Mouse (Mus musculus) embryonic facial prominence, embryonic 15.5 days (tissue): ENCODE measurements at regions not wholly inside any gene's neighbourhood (a gene's known extent, or its start where the extent isn't known, plus 50 kb on each side); places are given as distances from the start of the nearest gene placed in this dataset.

Source experiments
- ATAC-seq: fragments of 200-750 bp; cut with Nextera tagmentation; 2 replicates; pipeline ENCODE4 v1.8.0; 2017; ENCODE audit warnings: low read depth, moderate TSS enrichment; ENCODE audit not compliant: insufficient number of reproducible peaks, low FRiP score, low TSS enrichment
- H3K27ac ChIP-seq: fragments of 300-500 bp; sonication (generic); replicated peaks from 2 replicates; pipeline ENCODE4 v1.5.1; 2015; ENCODE audit warnings: mild to moderate bottlenecking, inconsistent platforms
- H3K27me3 ChIP-seq: fragments of 300-500 bp; sonication (generic); 2 replicates; pipeline ENCODE4 v1.6.1; 2015; ENCODE audit warnings: inconsistent platforms
- H3K36me3 ChIP-seq: fragments of 300-500 bp; sonication (generic); 2 replicates; pipeline ENCODE4 v1.6.1; 2015; ENCODE audit warnings: mild to moderate bottlenecking, inconsistent platforms
- H3K4me1 ChIP-seq: fragments of 300-500 bp; sonication (generic); 2 replicates; pipeline ENCODE4 v1.6.1; 2015; ENCODE audit warnings: inconsistent platforms
- H3K4me2 ChIP-seq: fragments of 300-500 bp; sonication (generic); replicated peaks from 2 replicates; pipeline ENCODE4 v1.6.1; 2015; ENCODE audit warnings: mild to moderate bottlenecking, inconsistent platforms
- H3K4me3 ChIP-seq: fragments of 300-500 bp; sonication (generic); replicated peaks from 2 replicates; pipeline ENCODE4 v1.5.1; 2015; ENCODE audit warnings: mild to moderate bottlenecking, inconsistent platforms
- H3K9ac ChIP-seq: fragments of 300-500 bp; sonication (generic); 2 replicates; pipeline ENCODE4 v1.6.1; 2015; ENCODE audit warnings: inconsistent platforms
- H3K9me3 ChIP-seq: fragments of 300-500 bp; sonication (generic); replicated peaks from 2 replicates; pipeline ENCODE4 v1.6.1; 2016; ENCODE audit warnings: inconsistent platforms
- WGBS: fragments of 180-500 bp; shearing (Covaris S2); methylation state at CpG from one replicate; pipeline ENCODE4 v1.1.7; 2015; 5-methylcytosine and 5-hydroxymethylcytosine counted together

DNA sequence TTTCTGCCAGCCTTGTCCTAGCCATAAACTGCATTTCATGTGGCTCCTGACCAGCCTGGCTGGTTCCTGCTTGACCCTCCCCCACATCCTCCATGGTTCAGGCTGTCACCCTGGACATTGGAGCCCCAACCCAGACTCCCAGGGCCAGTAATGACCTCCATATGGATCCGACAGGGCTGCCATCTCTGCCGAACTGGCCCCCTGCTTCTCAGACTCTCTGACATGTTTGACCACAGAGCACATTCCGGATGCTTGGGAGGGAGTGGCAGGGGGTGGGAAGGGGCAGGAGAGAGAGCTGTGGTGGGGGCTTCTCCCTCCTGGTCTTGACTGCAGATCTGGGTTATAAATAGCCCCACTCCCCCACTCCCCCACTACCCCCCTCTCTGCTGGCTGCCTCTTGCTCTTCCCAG lies 59.0 kb upstream of the Actrt2 start:
- Histone ChIP-seq H3K4me3 (no peak overlapping the region), H3K36me3 (no peaks in the 10 kb centered on the region), H3K27me3 (peaks cover 12% of the 10 kb centered on the region), H3K9me3 (no peaks in the 10 kb centered on the region), H3K27ac (no peak overlapping the region; the same call in 1 of the 2 replicates), H3K4me2 (no peak overlapping the region), H3K9ac (no peak overlapping the region), H3K4me1 (peaks cover 23% of the 10 kb centered on the region)
- ATAC-seq: peak; percentile 62
- WGBS: 8% methylated on average over 3 of the region's 3 CpGs

DNA sequence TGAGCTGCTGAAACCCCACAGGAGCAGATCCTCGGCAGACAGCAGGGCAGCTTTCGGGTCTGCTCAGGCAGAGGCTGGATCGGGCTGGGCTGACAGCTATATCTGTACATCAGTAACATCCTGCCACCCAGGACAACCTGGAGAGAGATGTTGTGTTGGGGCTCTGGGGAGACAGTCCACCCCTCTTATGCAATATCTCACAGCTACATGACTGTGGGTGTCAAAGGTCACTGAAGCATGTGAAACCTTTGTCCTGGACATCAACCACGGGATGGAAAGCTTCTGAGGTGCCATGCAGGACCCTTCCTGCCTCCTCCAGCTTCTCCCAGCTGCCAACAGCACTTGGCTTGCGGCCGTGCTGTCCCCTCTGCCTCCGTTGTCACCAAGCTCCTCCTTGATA lies 60.3 kb upstream of the Actrt2 start:
- Histone ChIP-seq H3K4me2 (no peak overlapping the region), H3K27ac (no peak overlapping the region), H3K36me3 (no peaks in the 10 kb centered on the region), H3K27me3 (peaks cover 12% of the 10 kb centered on the region), H3K9ac (no peak overlapping the region), H3K4me3 (no peak overlapping the region), H3K9me3 (no peaks in the 10 kb centered on the region), H3K4me1 (peaks cover 23% of the 10 kb centered on the region)
- no peak for ATAC-seq
- 66% methylated on average over 7 of the region's 7 CpGs for WGBS

DNA sequence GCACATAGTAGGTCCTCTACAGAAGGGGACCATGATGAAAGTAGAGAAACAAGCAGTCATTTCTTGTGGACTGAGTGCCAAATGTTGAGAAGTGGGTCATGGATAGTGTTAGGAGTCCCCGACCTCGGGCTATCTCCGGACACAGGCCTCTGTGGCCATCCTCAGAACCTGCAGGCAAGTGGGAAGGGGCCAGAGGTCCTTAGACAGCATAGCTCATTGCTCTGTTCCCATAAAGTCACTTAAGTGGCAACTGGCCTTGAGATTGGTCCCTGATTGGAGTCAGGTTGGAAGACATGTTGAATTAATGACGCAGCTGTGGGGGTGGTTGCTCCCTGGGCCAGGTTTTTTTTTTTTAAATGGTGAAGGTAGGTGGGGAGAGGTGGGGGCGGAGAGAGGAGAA lies 63.0 kb upstream of the Actrt2 start:
- peaks cover 12% of the 10 kb centered on the region for H3K27me3 ChIP-seq
- WGBS: 89% methylated on average over 5 of the region's 5 CpGs
- H3K4me3 ChIP-seq: no peak overlapping the region
- H3K9ac ChIP-seq: no peak overlapping the region
- H3K9me3 ChIP-seq: no peaks in the 10 kb centered on the region
- H3K27ac ChIP-seq: no peak overlapping the region
- H3K36me3 ChIP-seq: no peaks in the 10 kb centered on the region
- ATAC-seq: no peak
- no peak overlapping the region for H3K4me2 ChIP-seq
- H3K4me1 ChIP-seq: peaks cover 23% of the 10 kb centered on the region

DNA sequence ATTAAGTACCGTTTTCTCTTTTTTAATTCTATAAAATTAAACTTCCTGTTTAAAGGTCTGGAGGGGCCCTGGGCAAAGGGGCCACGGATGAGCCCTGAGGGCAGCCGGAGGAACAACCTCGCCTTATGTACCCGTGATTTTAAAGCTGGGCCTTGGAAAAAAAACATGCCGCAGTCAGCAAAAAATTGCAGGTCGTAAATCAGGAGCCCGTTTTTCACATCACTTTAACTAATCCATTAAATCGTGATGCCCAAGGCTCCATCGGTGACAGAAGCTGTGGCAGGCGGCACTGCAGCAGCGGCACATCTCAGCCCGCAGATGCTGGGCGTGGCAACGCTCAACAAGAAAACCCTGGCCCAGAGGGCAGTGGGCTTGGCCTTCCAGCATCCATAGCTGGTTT lies 63.7 kb upstream of the Actrt2 start:
- no peak overlapping the region for H3K9ac ChIP-seq
- H3K4me3 ChIP-seq: no peak overlapping the region
- no peak for ATAC-seq
- peaks cover 12% of the 10 kb centered on the region for H3K27me3 ChIP-seq
- peaks cover 23% of the 10 kb centered on the region for H3K4me1 ChIP-seq
- H3K9me3 ChIP-seq: no peaks in the 10 kb centered on the region
- H3K4me2 ChIP-seq: no peak overlapping the region
- WGBS: 45% methylated on average over 15 of the region's 15 CpGs
- no peaks in the 10 kb centered on the region for H3K36me3 ChIP-seq
- no peak overlapping the region for H3K27ac ChIP-seq

DNA sequence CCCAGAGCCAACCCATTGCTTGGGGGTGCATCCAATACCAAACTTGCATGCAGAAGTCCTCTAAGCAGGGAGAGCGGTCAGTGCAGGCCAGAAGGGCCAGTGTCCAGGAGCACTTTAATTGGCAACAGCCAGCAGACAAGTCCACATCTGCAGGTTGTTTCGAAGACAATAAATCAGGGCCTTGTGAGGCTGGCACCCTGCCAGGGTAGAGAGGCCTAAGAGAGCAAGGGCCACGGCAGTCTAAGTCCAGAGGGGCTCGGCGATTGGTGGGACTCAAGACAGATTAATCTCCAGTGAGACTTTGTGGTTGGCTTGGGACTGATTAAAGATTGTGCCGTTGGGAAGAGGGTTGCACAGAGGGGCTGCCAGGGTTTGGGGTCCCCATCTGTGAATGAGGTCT lies 68.4 kb upstream of the Actrt2 start:
- Histone ChIP-seq H3K27ac (no peak overlapping the region), H3K27me3 (peaks cover 4% of the 10 kb centered on the region; the same call in 1 of the 2 replicates), H3K4me3 (no peak overlapping the region), H3K36me3 (no peaks in the 10 kb centered on the region), H3K4me2 (no peak overlapping the region), H3K4me1 (0 out of 2 replicates have a peak, but pooled peaks cover 3% of the 10 kb centered on the region), H3K9ac (no peak overlapping the region), H3K9me3 (no peaks in the 10 kb centered on the region)
- WGBS: 57% methylated on average over 6 of the region's 6 CpGs
- ATAC-seq: no peak

DNA sequence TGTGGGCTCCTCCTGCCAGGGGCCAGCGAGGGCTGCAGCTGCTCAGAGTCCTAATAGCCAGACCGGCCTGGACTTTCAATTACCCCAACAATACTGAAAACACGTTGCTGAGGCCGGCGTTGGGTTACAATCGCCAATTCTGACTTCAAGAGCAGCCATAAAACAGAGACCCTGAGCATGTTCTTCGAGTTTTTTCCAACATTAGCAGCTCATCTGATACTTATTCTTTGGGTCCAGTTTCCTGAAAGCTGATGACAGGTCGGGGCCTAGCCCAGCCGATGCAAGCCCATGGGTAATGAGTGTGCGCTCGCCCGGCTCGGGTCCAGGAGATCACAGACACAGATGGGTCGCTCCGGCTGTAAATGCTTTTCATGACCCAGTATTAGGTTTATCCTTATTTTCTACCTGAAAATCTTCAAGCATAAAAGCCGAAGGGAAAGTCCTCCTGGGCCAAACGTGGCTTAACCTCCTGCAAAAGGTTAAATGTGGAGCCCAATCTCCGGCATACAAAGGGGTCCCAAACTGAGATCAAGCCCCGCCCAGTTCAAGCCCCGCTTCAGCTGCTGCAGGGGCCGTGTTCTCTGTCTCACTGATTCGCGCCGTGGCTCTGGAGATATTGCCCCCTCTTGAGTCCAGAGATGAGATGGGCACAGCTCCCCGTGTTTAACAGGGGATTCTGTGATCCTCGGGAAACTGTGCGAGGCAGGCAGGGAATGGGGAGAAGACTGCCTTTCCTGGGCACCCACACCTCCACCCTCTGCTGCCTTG lies 73.6 kb upstream of the Actrt2 start:
- H3K9ac ChIP-seq: no peak overlapping the region
- H3K36me3 ChIP-seq: no peaks in the 10 kb centered on the region
- no peak overlapping the region for H3K4me2 ChIP-seq
- peaks cover 8% of the 10 kb centered on the region for H3K4me1 ChIP-seq
- 36% methylated on average over 27 of the region's 27 CpGs for WGBS
- peaks cover 20% of the 10 kb centered on the region for H3K27me3 ChIP-seq
- no peak for ATAC-seq
- H3K9me3 ChIP-seq: no peaks in the 10 kb centered on the region
- H3K27ac ChIP-seq: no peak overlapping the region
- H3K4me3 ChIP-seq: no peak overlapping the region

DNA sequence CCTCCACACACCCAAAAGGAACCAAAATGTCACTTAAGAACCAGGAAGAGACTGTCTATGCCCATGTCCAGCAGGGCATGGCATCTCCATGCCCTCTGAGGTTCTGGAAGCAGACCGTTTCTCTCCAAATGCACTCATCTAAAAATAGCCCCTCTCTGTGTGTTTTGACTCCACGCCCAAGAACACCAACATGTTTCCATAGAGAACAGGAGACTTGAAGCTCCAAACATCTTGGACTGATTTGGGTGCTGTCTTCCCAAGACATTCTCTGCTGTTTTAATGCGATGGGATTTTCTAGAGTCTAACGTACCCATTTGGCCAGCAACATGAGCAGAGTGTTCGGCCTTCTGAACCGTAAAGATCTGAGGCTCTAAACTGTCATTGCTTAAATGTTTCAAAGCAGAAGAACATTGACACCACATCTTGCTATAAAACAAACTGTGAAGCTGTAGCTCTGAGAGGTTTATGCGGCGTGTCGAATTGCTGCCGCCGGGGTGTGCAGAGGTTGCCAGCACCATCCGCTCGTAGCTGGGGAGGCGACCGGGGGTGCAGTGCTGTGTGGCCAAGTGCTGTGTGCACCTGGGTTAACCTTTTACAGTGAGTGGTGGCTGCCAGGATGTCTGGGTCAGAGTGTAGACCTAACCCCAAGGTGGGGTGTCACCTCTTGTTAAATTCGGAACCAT lies 78.8 kb upstream of the Actrt2 start:
- no peak overlapping the region for H3K4me3 ChIP-seq
- 0 out of 2 replicates have a peak overlapping the region, but pooled peaks have one; percentile 13 for H3K27ac ChIP-seq
- H3K4me1 ChIP-seq: peaks cover 28% of the 10 kb centered on the region
- 50% methylated on average over 16 of the region's 16 CpGs for WGBS
- peaks cover 18% of the 10 kb centered on the region for H3K27me3 ChIP-seq
- H3K36me3 ChIP-seq: no peaks in the 10 kb centered on the region
- ATAC-seq: no peak
- no peaks in the 10 kb centered on the region for H3K9me3 ChIP-seq
- no peak overlapping the region for H3K9ac ChIP-seq
- no peak overlapping the region for H3K4me2 ChIP-seq

DNA sequence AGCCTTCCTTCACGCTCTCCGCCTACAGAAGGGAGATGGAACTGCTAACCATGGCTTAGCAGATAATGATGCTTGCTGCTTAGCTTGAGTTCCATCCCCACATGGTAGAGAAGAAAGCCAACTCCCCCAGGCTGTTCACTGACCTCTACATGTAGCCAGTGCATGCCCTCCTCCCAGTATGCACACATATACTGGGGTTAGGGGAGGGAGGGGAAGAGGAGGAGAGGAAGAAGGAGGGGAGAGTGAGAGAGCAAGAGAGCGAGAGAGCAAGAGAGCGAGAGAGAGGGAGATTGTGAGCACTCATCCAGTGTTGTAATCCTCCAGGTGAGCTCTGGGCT lies 79.3 kb upstream of the Actrt2 start:
- ATAC-seq: no peak
- Histone ChIP-seq H3K4me1 (peaks cover 28% of the 10 kb centered on the region), H3K27ac (0 out of 2 replicates have a peak overlapping the region, but pooled peaks have one; percentile 8), H3K4me3 (no peak overlapping the region), H3K27me3 (peaks cover 13% of the 10 kb centered on the region), H3K4me2 (no peak overlapping the region), H3K9me3 (no peaks in the 10 kb centered on the region), H3K9ac (no peak overlapping the region), H3K36me3 (no peaks in the 10 kb centered on the region)
- 77% methylated on average over 4 of the region's 4 CpGs for WGBS

DNA sequence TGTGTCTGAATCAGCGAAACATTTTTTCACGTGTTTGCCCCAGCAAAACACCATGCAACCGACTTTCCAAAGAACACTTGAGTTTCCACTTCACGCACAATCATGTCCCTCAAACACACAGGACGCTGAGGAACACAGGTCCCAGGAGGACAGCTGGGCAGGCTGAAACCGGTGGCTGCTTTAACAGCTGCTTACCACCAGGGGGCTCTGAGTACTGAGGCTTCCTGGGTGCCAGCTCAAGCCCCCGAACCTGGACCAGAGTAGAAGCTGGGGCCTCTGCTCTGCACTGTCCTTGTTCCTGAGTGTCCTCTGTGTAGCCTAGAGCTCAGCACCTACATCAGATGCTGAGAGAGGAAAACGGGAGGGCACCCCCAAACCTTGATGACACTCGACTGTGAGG lies 81.5 kb upstream of the Actrt2 start:
- peaks cover 28% of the 10 kb centered on the region for H3K4me1 ChIP-seq
- no peak overlapping the region for H3K9ac ChIP-seq
- H3K9me3 ChIP-seq: no peaks in the 10 kb centered on the region
- 44% methylated on average over 9 of the region's 9 CpGs for WGBS
- H3K4me3 ChIP-seq: no peak overlapping the region
- H3K27ac ChIP-seq: no peak overlapping the region
- no peak overlapping the region for H3K4me2 ChIP-seq
- no peaks in the 10 kb centered on the region for H3K36me3 ChIP-seq
- ATAC-seq: no peak
- H3K27me3 ChIP-seq: peaks cover 13% of the 10 kb centered on the region

DNA sequence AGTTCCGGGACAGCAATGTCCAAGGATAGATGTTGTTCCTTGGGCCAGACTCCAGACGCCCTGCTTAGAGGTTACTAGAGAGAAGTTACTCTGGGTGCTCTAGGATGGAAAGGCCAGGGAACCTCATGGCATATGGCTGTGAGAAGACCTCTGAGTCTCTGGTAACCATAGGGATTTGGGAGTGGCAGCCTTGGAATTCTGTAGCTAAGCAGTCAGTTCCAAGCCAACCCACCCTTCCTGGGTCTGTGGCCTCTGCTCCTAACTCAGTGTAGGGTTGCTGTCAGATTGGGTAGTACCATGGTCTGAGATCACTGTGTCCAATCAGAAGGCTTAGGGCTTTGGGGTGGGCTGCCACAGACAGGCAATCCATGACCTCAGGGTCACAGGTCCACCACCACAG lies 82.3 kb upstream of the Actrt2 start:
- WGBS: 86% methylated on average over 2 of the region's 2 CpGs
- no peak for ATAC-seq
- peaks cover 15% of the 10 kb centered on the region for H3K27me3 ChIP-seq
- H3K4me1 ChIP-seq: peaks cover 28% of the 10 kb centered on the region
- H3K4me2 ChIP-seq: no peak overlapping the region
- H3K4me3 ChIP-seq: no peak overlapping the region
- no peak overlapping the region for H3K9ac ChIP-seq
- no peak overlapping the region for H3K27ac ChIP-seq
- H3K36me3 ChIP-seq: no peaks in the 10 kb centered on the region
- H3K9me3 ChIP-seq: no peaks in the 10 kb centered on the region

DNA sequence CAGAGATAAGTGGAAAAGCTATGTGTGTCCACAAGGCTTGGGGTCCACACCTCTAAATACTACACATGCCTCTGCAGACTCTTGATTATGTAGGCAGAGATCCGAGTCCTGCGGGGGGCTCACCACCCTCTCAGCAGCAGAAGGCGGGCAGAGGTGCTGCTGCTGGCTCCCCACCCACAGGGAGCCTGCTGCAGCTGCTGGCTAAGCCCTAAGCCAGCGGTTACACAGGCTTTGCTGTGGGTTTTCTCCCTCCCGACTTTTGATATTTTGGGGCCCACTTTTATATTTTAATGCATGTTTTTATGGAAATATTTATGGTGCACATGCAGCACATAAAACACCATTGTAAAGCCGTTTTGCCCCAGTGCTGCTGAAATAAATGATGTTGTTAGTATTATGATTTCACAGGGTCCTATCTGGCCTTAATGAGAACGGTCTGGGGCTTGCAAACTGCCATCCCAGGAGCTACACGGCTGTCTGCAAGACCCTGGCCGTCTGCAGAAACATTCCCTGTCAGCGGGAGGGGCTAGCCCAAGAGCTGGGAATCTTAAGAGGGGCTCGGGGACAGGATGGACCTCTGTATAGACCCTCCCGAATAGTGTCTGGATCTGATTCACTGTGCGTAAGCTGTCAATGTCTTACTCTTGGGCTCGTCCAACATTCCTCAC lies 82.9 kb upstream of the Actrt2 start:
- H3K4me2 ChIP-seq: no peak overlapping the region
- WGBS: 25% methylated on average over 14 of the region's 14 CpGs
- H3K9me3 ChIP-seq: no peaks in the 10 kb centered on the region
- H3K4me1 ChIP-seq: peaks cover 28% of the 10 kb centered on the region
- no peak overlapping the region for H3K4me3 ChIP-seq
- no peak overlapping the region for H3K27ac ChIP-seq
- no peak overlapping the region for H3K9ac ChIP-seq
- no peaks in the 10 kb centered on the region for H3K36me3 ChIP-seq
- ATAC-seq: no peak
- H3K27me3 ChIP-seq: peaks cover 15% of the 10 kb centered on the region
